Mouse (Mus musculus): ENCODE measurements around the gene Mttp.

The Mttp gene

DNA sequence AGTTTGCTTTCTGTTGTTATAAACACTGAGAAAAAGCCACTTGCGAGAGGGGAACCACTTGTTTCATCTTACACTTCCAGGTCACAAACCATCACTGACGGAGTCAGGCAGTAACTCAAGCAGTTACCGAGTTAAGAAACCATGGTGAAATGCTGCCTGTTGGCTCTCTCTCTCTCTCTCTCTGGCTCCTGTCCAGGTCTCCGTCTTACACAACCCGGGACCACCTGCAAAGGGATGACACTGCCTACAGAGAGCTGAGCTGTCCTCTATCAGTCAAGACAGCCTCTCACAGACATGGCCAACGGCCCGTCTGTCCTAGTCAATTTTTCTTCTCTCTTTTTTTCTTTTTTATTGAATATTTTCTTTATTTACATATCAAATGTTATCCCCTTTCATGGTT lies 101.5 kb downstream of the Mttp start:
- no peak for DNase-seq

GRCm38 (mm10) chr3:138041591-138042301 lies 103.0 kb downstream of the Mttp start:
- no peak for DNase-seq

GRCm38 (mm10) chr3:138040938-138041337 lies 103.8 kb downstream of the Mttp start:
- no peak for DNase-seq

Measured in cerebellum, adult 11 months (tissue).